Mouse (Mus musculus) heart, adult 2 months (tissue): ENCODE data around the gene Zfp334.

Experiments used
- CTCF ChIP-seq: fragments of 200-600 bp; IDR thresholded peaks from 2 replicates; pipeline ENCODE4 v1.8.1; 2022; ENCODE audit warnings: antibody characterized with exemption, mild to moderate bottlenecking, moderate library complexity
- EP300 ChIP-seq: fragments of 200-500 bp; IDR thresholded peaks from 2 replicates; pipeline ENCODE4 v1.6.1; 2011; ENCODE audit warnings: low read depth, low read length, control low read depth; ENCODE audit not compliant: insufficient read depth

GRCm38 (mm10) chr2:165392156-165392555 lies 4.1 kb upstream of the Zfp334 start:
- TF ChIP-seq CTCF (no peak), EP300 (no peak)
